Mouse (Mus musculus) G1E (cell line): ENCODE results near the gene Tbc1d22a. TPM values are rescaled to one million over a fixed set of nuclear protein-coding genes. Genes with fewer than 3 reads are reported as not detected.

Source experiments
- ATAC-seq: 2 replicates; pipeline ENCODE4 v1.8.0; 2016; ENCODE audit warnings: mild to moderate bottlenecking; ENCODE audit not compliant: insufficient number of reproducible peaks, poor library complexity, low FRiP score, severe bottlenecking; ENCODE audit errors: extremely low read depth
- DNase-seq: peaks from one replicate; pipeline ENCODE4 v3.0.0; 2012; ENCODE audit warnings: low spot score
- H3K27me3 ChIP-seq: 2 replicates; pipeline ENCODE4 v1.6.1; 2012; ENCODE audit warnings: mild to moderate bottlenecking, low read length, inconsistent platforms; ENCODE audit not compliant: insufficient read depth
- H3K36me3 ChIP-seq: replicated peaks from 2 replicates; pipeline ENCODE3; 2012; ENCODE audit warnings: mild to moderate bottlenecking, inconsistent platforms
- H3K4me1 ChIP-seq: 2 replicates; pipeline ENCODE4 v1.6.1; 2012; ENCODE audit warnings: low read depth, low read length, inconsistent platforms, mixed read lengths; ENCODE audit not compliant: insufficient read depth
- H3K4me3 ChIP-seq: 2 replicates; pipeline ENCODE4 v1.5.1; 2012; ENCODE audit warnings: low read depth, mild to moderate bottlenecking, inconsistent platforms, low read length, moderate library complexity, mixed read lengths
- H3K9me3 ChIP-seq: replicated peaks from 2 replicates; pipeline ENCODE4 v1.6.1; 2012; ENCODE audit warnings: inconsistent platforms
- CTCF ChIP-seq: IDR thresholded peaks from 2 replicates; pipeline ENCODE4 v1.5.1; 2012; ENCODE audit warnings: low read depth, low read length, inconsistent platforms, mixed read lengths
- GATA1 ChIP-seq: IDR thresholded peaks from 2 replicates; pipeline ENCODE4 v1.6.1; 2012; ENCODE audit warnings: borderline replicate concordance, low read length, inconsistent platforms, mixed read lengths
- GATA2 ChIP-seq: IDR thresholded peaks from 2 replicates; pipeline ENCODE4 v1.6.1; 2012; ENCODE audit warnings: low read depth, low read length, inconsistent platforms, borderline replicate concordance
- POLR2AphosphoS5 ChIP-seq: IDR thresholded peaks from 2 replicates; pipeline ENCODE4 v1.6.1; 2012; ENCODE audit warnings: low read depth, low read length, inconsistent platforms; ENCODE audit not compliant: insufficient replicate concordance
- TAL1 ChIP-seq: conservative IDR thresholded peaks from 2 replicates; pipeline ENCODE4 v1.6.1; 2012; ENCODE audit warnings: low read depth, low read length, inconsistent platforms, mixed read lengths
- polyA plus RNA-seq: library from polyadenylated mRNA; stranded (reverse); fragments of >175 nt; gene quantifications from 2 replicates; pipeline ENCODE4 v1.2.3, GENCODE M21; 2012
- total RNA-seq, 2 experiments: library from RNA; stranded (forward) in 1 of 2; stranded (reverse) in 1 of 2; fragments of 200-1000 nt in 1 of 2; fragments of >200 nt in 1 of 2; fragmentation: Nextera tagmentation in 1 of 2; gene quantifications; 2 replicates each; pipeline ENCODE4 v1.2.3; 2014 to 2017

The Tbc1d22a gene
- total RNA-seq (2014; fragmentation: Nextera tagmentation) (7.4 and 11.9 TPM in 2 replicates), total RNA-seq (2017) (13.6 and 16.0 TPM in 2 replicates), polyA plus RNA-seq (8.8 and 11.5 TPM in 2 replicates)

DNA sequence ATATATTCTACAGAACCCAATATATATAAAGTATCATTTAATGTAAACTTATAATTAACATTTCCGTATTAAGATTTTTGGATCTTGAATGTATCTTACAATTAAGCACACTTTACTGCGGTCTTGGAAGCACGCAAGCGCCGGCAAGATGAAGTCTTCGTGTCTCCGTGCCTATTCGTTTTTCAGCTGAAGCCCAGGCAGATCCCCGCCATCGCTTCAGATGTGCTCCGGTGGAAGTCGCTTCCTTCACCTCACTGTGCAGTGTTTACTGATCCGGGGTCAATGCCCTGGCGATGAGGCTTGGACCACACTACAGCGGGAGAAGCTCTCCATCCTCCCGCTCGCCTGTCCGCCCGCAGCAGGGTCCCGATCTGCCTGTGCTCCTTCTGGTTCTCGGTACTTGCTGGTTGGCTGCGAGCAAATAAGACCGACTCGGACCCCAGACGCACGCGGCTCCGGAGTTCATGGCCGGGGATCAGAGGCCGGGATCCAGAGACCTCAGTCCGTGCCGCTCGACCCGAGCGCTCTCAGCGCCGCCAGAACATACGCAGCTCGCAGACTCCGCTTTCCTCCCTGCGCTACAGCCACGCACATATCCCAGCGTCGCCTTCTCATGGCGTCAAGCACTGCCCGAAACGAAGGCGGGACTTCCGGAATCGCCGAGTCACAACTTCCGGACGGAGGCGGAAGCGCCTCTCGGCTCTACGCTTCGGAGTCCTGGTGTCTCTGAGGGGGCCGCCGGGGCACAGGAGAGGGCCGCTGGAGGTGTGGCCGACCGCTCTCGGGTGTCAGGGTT lies at the start of gene Tbc1d22a:
Gene Tbc1d22a (plus strand): TSS at position 707 of the 796 bp plus-strand sequence.
- ATAC-seq = peak; percentile 78
- Histone ChIP-seq H3K27me3 (no peaks in the 10 kb centered on the region), H3K4me1 (peaks cover 32% of the 10 kb centered on the region), H3K9me3 (no peaks in the 10 kb centered on the region), H3K36me3 (peaks cover 49% of the 10 kb centered on the region), H3K4me3 (peak within 1 kb of the TSS; percentile 98)
- DNase-seq = peak; percentile 84
- TF ChIP-seq GATA2 (no peak), POLR2AphosphoS5 (no peak), TAL1 (no peak), CTCF (no peak), GATA1 (no peak)

DNA sequence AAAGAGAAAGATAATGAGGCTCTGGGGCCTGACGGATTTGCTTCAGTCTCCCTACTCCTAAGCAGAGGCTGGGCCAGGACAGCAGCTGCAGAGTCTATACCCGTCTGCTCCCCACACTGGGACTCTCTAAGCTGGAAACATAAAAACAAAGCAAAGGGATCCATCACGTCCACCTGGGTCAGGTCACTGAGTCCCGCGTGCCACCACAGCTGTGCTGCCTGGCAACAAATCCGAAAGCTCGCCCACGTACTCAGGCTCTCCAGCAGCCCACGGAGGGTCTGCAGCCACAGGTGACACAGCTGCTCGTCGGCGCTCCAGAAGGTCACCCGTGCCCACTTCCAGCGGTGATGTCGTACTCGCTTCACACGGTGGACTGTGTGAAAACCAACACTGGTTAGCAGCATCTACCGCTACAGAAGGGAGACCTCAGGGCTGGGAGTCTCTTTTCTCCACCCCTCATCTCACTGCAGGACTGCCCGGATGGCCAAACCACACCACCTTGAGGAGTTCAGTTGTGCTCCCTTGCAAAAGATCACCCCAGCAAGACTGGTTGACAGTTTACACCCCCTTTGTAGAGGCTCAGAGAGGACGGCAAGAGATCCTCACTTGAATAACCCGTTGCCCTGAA lies 49.4 kb upstream of the Tbc1d22a start:
- Histone ChIP-seq H3K27me3 (peaks cover 23% of the 10 kb centered on the region; the same call in 1 of the 2 replicates), H3K4me1 (peaks cover 3% of the 10 kb centered on the region; the same call in 1 of the 2 replicates), H3K36me3 (no peaks in the 10 kb centered on the region), H3K4me3 (no peak overlapping the region), H3K9me3 (peaks cover 4% of the 10 kb centered on the region)
- ATAC-seq = no peak
- TF ChIP-seq CTCF (no peak), GATA2 (no peak), GATA1 (no peak), POLR2AphosphoS5 (no peak), TAL1 (no peak)
- DNase-seq = no peak

DNA sequence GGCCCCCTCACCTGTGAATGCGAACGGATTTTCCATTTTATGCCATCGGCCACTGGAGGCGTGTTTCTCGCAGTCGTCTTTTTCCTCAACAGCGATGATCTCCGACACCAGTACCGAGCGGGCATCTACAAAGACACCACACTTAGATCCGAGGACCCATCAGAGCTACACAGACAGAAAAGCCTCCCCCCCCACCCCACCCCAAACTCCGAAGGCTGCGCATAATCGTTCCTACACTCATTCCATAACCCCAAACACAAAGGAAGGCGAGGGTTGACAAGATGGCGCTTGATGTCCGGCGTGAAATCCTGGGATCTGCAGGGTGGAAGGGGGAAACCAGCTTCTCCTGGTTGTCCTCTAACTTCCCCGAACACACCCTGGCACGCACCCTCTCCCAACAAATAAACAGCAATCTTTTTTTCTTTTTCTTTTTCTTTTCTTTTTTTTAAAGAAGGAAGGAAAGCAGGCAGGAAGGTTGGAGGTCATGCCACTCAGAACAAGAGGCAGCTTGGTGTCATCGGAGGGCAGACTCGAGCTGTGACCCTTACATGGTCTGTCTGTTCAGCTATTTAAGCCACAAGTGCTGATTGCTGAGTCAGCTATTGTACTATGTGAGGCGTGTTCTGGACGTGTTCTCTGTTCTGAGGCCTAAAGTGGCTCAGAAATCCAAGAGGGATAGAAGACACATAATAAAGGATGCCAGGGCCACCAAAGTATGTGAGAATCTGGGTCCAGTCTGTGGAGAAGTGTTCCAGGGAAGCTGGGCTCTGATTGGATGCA lies 48.3 kb upstream of the Tbc1d22a start:
- peaks cover 4% of the 10 kb centered on the region for H3K9me3 ChIP-seq
- TF ChIP-seq CTCF (no peak), TAL1 (no peak), POLR2AphosphoS5 (no peak), GATA1 (no peak), GATA2 (no peak)
- no peak for ATAC-seq
- no peak overlapping the region for H3K4me3 ChIP-seq
- peaks cover 23% of the 10 kb centered on the region; the same call in 1 of the 2 replicates for H3K27me3 ChIP-seq
- peaks cover 3% of the 10 kb centered on the region; the same call in 1 of the 2 replicates for H3K4me1 ChIP-seq
- H3K36me3 ChIP-seq = no peaks in the 10 kb centered on the region
- no peak for DNase-seq

DNA sequence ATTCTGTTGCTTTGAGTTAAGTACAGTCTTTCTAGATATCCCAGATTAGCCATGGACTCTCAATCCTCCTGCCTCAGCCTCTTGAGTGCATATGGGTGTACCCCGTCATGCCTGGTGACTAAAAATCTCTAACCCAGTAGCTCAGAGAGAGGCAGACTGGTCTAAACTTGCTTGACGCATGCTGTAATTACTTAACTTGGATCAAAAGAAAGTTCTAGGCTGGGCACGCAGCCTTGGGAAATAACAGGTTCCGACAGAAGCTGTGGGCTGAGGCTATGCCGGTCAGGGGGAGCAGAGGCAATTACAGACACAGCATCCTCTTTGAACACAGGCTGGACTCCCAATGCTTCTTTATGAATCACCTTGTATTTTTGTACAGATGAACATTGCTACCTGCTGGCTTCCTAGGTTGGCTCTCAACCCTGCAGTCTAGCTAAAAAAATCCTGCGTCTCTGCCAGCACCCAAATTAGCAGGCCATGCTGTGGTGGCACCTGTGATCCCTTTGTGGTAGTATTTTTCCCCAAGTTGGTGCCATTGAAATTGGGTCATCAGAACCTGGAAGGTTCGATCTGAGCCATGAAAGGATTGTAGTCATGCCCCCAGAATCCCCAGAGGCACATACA lies 47.1 kb upstream of the Tbc1d22a start:
- ATAC-seq = no peak
- Histone ChIP-seq H3K9me3 (no peaks in the 10 kb centered on the region), H3K4me3 (no peak overlapping the region), H3K4me1 (peaks cover 3% of the 10 kb centered on the region; the same call in 1 of the 2 replicates), H3K27me3 (peaks cover 24% of the 10 kb centered on the region; the same call in 1 of the 2 replicates), H3K36me3 (no peaks in the 10 kb centered on the region)
- TF ChIP-seq POLR2AphosphoS5 (no peak), CTCF (no peak), TAL1 (no peak), GATA1 (no peak), GATA2 (no peak)
- no peak for DNase-seq

DNA sequence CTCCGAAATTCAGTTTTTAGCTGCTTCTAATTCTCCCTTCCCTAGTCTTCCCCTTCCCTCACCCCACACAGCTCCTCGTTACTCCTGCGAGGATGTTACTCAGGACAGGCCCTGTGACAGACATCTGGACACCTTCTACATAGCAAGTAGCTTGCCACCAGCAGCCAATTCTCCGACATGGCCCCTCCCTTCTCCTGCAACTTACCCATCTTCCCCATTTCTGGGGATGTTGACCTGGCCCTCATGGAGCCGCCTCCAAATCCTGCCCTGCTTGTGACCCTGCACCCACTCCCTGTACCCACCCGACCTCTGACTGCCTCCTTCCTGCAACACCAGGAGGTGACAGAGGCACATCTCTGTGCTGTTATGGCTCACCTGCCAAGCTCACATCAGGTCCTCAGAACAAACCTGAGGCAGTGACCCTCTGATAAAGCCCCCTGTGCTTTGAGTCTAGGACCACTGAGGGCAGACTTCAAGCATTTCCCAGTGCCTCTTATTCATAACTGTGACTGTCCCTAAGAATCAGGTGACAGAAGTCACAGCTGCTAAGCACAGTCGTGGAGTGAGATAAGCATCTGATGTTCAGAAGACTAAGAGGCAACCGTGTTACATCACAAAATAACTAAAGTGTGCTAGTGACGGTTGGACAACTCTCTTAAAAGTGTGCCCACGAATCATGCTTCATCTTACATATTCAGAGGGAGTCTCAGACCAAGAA lies 46.3 kb upstream of the Tbc1d22a start:
- H3K27me3 ChIP-seq = peaks cover 25% of the 10 kb centered on the region; the same call in 1 of the 2 replicates
- no peak for DNase-seq
- peaks cover 3% of the 10 kb centered on the region; the same call in 1 of the 2 replicates for H3K4me1 ChIP-seq
- no peak overlapping the region for H3K4me3 ChIP-seq
- no peak for ATAC-seq
- no peaks in the 10 kb centered on the region for H3K9me3 ChIP-seq
- no peaks in the 10 kb centered on the region for H3K36me3 ChIP-seq
- TF ChIP-seq CTCF (no peak), GATA1 (no peak)
